Mouse (Mus musculus) left cerebral cortex, adult 9 months (tissue): ENCODE measurements around the gene Myo1c.
A peak's percentile ranks its signal among the peaks of the same experiment; 100 is the strongest.
"Not testable (repeated sequence)": the region's sequence is repeated elsewhere in the genome, so short reads cannot be mapped to it uniquely, and the experiment has no call there.

Experiments used
- DNase-seq, 2 experiments: peaks; one replicate each; pipeline ENCODE4 v3.0.0; 2022; ENCODE audit warnings: low spot score in 2 of 2

Gene Myo1c

DNA sequence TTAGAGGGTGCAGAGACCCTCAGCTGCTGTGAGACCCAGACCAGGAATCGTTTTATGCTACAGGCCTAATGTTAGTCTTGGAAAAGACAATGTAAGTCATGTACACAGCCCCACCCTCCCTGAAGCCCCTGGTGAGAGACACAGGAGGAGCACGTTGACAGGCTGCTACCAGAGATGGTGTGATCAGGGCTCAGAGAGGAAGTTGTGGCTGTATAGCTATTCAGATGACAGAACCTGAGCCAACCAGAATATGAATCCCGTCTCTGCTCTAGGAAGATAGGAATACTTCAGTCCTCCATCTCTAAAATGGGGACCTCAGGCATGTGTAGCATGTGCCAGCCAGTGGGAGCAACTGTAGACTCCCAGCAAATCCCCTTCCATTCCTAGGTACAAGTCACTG is 18.3 kb downstream of the Myo1c start:
- no peak for DNase-seq

- DNase-seq: no peak
Measured at GRCm38 (mm10) chr11:75669176-75669852, 19.0 kb downstream of the Myo1c start.

DNA sequence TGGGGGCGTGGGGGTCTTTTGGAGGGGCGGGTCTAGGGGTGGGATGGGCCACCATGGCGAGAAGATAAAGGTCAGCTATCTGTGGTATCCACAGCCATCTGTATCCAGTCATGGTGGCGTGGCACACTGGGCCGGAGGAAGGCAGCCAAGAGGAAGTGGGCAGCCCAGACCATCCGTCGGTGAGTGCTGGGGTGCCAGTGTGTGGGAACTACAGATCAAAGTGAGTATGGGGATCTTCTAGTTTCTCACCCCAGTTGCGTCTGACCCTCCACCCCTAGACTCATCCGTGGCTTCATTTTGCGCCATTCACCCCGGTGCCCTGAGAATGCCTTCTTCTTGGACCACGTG is 19.5 kb downstream of the Myo1c start:
- no peak for DNase-seq

- no peak for DNase-seq
Measured at GRCm38 (mm10) chr11:75671426-75672180, 21.3 kb downstream of the Myo1c start.

GRCm38 (mm10) chr11:75673411-75673810 is 23.1 kb downstream of the Myo1c start:
- no peak for DNase-seq

DNA sequence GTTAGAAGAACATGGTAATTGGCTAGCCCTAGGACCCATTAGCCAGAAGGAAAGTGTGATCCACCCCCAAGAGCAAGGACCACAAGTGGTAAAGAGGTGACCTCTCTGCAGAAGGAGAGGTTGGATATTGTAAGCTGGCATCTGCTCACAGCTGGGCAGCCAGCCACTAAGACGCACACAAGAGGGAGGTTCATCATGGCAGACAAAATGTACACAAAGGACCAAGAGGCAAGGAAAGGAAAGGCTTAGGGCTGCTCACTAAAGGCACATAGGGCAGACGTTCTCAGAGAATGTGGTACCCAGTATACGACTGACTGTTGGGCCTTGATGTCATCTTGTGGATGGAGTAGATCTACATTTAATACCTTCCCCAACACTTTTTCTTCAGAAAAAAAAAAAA is 24.6 kb downstream of the Myo1c start:
- no peak for DNase-seq

GRCm38 (mm10) chr11:75677881-75678746 is 27.8 kb downstream of the Myo1c start:
- DNase-seq: no peak

GRCm38 (mm10) chr11:75678747-75679438 is 28.6 kb downstream of the Myo1c start, which contains the start of gene Crk:
Gene Crk (plus strand): TSS chr11:75679259.
- peak; percentile 90 to 97 for DNase-seq

GRCm38 (mm10) chr11:75679439-75680171 is 29.3 kb downstream of the Myo1c start:
- DNase-seq: peak; percentile 39 to 52

DNA sequence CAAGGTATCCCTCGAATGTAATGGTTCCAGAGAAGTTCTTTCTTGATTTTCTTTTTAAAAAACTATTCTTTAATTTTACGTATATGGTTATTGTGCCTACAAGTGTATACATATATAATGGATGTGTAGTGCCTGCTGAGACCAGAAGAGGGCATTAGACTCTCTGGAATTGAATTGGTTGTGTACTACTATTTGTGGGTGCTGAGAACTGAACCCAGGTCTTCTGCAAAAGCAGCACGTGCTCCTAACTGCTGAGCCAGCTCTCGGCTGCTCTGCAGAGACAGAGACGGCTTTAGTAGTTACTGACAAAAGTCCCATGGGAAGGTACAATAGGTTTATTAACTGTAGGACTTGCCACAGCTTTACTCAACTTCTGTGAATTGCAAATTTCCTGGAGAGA is 34.2 kb downstream of the Myo1c start:
- no peak for DNase-seq

DNA sequence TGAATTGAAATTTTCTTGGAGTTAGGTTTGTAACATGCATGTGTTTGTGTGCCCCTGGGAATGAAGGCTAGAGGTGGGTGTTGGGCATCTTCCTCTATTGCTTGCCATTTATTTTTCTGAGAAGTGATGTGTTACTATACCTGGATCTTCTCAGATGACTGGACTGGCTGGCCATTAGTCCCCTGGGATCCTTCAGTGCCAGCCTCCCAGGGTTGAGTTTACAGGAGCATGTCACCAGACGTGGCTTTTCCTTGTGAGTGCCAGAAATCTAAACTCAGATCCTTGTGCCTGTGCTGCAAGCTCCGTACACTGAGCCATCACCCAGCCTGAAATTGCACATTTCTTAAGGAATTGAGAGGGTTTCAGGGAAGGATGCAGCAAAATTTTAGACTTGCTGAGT is 34.7 kb downstream of the Myo1c start:
- no peak for DNase-seq

DNA sequence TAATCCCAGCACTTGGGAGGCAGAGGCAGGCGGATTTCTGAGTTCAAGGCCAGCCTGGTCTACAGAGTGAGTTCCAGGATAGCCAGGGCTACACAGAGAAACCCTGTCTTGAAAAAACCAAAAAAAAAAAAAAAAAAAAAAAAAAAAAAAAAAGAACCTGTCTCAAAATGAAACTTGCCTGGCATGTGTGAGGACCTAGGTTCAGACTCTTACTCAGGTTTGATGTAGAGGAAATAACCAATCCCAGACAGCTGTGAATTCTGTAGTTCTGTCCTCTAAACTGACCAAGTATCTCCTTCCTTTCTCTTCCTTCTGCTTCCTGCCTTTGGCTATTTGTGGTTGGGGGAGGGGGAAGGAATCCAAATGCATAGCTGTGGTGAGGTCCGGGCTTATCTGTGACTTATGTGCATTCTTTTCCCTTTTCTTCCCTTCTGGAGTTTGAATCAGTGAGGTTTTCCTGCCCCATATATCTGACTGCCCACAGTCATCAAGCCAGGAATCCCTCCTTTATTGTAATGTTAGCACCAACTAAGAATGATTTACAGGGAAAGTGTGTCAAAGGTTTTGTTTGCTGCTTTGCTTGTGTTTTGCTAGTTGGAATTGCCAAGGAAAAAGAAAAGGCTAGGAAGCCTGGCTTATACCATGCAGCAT is 37.2 kb downstream of the Myo1c start:
- DNase-seq: no peak

DNA sequence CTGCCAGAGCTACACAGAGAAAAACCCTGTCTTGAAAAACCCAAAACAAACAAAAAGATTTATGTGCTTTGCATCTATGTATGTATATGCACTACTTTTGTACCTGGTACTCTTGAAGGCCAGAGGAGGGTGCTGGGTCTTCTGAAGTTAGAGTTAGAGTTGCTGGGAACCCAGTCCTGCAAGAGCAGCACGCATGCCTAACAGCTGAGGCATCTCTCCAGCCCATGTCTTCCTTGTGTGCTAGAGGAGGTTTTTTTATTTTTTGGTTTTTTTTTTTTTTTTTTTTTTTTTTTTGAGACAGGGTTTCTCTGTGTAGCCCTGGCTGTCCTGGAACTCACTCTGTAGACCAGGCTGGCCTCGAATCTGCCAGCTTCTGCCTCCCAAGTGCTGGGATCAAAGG is 37.8 kb downstream of the Myo1c start:
- no peak for DNase-seq

GRCm38 (mm10) chr11:75689977-75690376 is 39.7 kb downstream of the Myo1c start:
- DNase-seq: no peak

- DNase-seq: no peak
Measured at GRCm38 (mm10) chr11:75691047-75691446, 40.7 kb downstream of the Myo1c start.

DNA sequence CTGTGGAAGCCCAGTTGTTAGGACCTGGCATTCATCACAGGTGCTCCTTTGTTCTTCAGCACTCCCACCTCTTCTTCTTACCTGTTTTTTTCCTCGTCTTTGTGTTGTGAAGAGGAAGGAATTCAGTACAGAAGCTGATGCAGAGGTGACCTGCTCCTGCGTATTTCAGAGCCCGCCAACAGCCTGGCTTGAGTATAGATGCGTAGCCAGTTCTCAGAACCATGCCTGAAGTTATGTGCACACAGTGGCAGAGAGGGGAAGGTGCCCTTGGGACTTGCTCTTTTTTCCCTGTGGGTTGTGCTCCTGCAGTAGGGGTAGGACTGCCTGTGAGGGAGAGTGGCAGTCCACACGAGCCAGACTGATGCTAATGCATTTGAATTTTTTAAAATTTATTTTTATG is 43.3 kb downstream of the Myo1c start:
- DNase-seq: no peak

DNA sequence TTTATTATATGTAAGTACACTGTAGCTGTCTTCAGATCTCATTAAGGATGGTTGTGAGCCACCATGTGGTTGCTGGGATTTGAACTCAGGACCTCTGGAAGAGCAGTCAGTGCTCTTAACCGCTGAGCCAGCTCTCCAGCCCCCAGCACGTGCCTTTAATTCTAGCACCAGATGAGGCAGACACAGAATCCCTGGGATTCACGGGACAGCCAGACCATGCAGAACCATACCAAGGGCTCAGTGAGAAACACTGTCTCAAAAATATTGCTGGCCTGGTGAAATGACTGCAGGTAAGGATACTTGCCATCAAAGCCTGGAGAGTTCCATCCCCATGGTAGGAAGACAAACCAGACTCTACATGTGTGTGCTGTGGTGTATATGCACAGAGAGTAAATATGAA is 47.2 kb downstream of the Myo1c start:
- DNase-seq: not testable (repeated sequence)

GRCm38 (mm10) chr11:75700557-75700956 is 50.3 kb downstream of the Myo1c start:
- no peak for DNase-seq

DNA sequence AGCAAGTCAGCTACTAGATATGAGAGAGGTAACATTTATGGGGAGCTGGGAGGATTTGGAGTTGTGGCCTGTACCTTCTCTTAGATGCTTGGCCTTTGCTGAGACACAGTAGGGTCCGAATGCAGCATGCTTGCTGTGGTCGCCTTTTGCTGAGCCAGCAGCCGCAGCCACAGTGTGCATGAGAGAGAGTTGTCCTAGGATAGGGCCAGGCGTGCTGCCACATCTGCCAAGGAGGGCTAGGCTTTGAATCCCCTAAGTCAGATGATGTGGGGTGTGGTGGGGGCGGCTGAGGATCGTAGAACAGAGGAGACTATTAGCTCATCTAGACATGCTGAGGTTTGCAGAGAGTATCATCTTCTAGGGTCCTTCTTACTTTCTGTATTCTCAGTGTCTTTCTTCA is 52.5 kb downstream of the Myo1c start:
- no peak for DNase-seq

- DNase-seq: no peak
Measured at GRCm38 (mm10) chr11:75703748-75704147, 53.4 kb downstream of the Myo1c start.

DNA sequence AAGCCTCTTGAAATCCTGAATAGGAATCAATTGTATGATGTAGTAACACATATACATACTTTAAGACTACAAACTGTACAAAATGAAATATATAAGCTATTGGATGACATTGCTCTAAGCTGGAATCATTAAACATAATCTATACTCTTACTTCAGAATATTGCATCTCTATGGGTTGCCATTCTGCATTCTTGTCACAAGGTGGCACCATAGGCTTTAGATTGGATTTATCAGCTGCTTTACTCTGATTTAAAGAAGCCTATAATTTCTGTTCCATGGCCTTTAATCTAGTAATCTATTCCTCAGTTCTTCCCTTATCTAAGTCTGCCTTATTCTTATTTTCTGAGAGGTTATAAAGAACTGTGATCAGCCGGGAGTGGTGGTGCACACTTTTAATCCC is 63.6 kb downstream of the Myo1c start:
- no peak for DNase-seq
